Mouse (Mus musculus): ENCODE measurements at regions not wholly inside any gene's neighbourhood (a gene's known extent, or its start where the extent isn't known, plus 50 kb on each side); places are given as distances from the start of the nearest gene placed in this dataset.
A peak's percentile ranks its signal among the peaks of the same experiment; 100 is the strongest.

GRCm38 (mm10) chr2:67226299-67226698, 187.2 kb upstream of the Gm21830 start:
- TF ChIP-seq CTCF (IDR thresholded peaks at IDR 0.05; ENCODE audit: low read depth) (0 out of 2 replicates have a peak, but pooled peaks have one; percentile 21), EP300 (IDR thresholded peaks at IDR 0.05; ENCODE audit: low read depth) (no peak)
